Mouse (Mus musculus) heart, postnatal 25 days (tissue): ENCODE data around the gene 2610507B11Rik. TPM values are rescaled to one million over a fixed set of nuclear protein-coding genes. Genes with fewer than 3 reads are reported as not detected.

Experiments used
- DNase-seq: peaks from one replicate; pipeline ENCODE4 v3.0.0; 2022; ENCODE audit warnings: low spot score
- intact Hi-C: fragments of 180-260 bp; cut with DNase I; formaldehyde crosslinking; loops from one replicate; pipeline ENCODE4 v1.15.1; 2025
- total RNA-seq, 2 experiments: library from RNA; stranded (reverse); gene quantifications; 2 replicates each; pipeline ENCODE4 v1.2.3; 2021

The 2610507B11Rik gene
- total RNA-seq, 2 experiments from 2014 or later, result 190 to 210 TPM

- intact Hi-C loops, result no loop called here
- no peak for DNase-seq
These were observed 17.3 kb downstream of the 2610507B11Rik start for GRCm38 (mm10) chr11:78278853-78279252.

DNA sequence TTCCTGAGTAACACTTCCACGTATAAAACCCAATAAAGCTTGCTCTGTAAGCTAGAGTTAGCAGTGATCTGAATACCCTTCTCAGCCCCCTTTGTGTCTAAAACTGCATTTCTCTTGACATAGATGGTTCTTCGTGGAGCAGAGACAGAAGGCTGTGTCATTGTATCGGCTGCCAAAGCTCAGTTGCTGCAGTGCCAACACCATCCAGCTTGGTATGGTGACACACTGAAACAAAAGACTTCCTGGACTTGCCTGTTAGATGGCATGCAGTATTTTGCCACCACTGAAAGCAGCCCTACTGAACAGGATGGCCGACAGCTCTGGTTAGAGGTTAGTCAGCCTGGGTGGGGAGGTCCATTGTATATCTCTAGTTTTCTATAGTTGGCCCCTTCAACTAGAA, 18.0 kb downstream of the 2610507B11Rik start:
- DNase-seq, result no peak
- intact Hi-C loops, result no loop called here

DNA sequence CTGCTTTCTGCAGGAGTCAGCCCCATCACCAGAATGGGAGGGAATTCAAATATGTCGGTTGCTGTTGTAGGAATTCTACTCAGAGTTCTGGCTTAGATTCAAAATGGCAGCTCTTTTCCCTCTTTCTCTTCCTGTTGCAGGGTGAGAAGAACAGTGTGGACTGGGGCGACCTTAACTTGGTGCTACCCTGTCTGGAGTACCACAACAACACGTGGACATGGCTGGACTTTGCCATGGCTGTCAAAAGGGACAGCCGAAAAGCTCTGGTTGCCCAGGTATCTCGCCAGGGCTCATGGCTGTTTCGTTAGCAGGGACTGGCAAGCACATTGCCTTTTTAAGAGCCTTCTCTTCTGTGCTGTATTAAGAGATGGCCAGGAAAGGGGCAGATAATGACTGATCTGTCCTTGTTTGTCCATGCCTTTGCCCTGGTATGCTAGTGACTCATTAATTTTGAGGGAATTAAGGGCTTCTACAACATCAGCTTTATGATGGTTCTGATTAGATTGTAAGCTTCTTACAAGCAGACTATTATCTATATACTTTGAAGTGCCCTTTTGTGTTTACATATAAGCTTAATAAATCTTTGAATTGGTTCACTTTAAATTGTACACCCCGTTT, 27.7 kb downstream of the 2610507B11Rik start:
- intact Hi-C loops, result no loop called here
- DNase-seq, result no peak

DNA sequence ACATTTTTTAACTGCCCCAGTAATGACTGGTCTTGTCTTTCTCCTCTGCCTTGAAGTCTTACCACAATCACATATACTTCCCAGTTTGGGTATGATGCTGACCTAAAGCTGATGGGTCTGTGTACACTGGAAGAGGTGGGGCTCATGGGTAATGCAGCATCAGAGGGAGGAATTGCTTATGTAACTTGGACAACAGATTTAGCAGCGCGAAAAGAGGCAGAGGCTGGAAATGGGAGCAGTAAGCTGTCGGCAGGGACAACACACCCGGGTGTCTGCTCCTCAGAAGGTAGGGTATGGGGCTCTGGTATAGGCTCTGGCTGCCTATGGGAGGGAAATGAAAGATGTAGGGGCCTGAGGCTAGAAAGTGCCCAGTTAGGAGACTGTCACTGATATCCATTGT, 29.1 kb downstream of the 2610507B11Rik start, which contains the start of gene BC030499:
BC030499 (plus strand) TSS at position 188 of the 400 bp plus-strand sequence.
- DNase-seq, result no peak
- intact Hi-C loops, result no loop called here

- intact Hi-C loops, result no loop called here
- no peak for DNase-seq
These were observed 33.0 kb downstream of the 2610507B11Rik start for GRCm38 (mm10) chr11:78294585-78294984.

DNA sequence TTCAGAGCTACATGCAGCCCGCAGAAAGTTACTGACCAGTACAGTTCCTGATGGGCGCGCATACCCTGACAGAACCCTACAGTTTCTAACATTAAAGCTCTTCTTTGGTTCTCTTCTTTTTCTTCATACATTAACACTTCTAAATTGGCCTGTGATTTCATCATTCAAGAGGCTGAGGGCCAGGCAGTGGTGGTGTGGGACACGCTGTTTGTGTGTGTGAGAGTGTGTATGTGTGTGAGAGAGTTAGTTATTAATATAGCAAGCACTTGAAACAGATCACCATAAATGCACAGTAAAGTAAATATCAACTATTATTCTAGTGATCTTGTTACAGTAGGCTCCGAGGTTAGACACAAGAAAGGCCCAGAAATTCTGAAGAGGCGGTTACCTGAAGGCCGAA, 39.4 kb downstream of the 2610507B11Rik start:
- intact Hi-C loops, result no loop called here
- no peak for DNase-seq

- intact Hi-C loops, result no loop called here
These were observed 40.0 kb downstream of the 2610507B11Rik start, which contains the start of gene Spag5 for GRCm38 (mm10) chr11:78301357-78302084. Spag5 (plus strand) TSS chr11:78301529.

GRCm38 (mm10) chr11:78305272-78305671, 43.7 kb downstream of the 2610507B11Rik start:
- intact Hi-C loops, result no loop called here
- no peak for DNase-seq

More at GRCm38 (mm10) chr11:78301357-78302084, 40.0 kb downstream of the 2610507B11Rik start, which contains the start of gene Spag5:
- peak; percentile 78 for DNase-seq

DNA sequence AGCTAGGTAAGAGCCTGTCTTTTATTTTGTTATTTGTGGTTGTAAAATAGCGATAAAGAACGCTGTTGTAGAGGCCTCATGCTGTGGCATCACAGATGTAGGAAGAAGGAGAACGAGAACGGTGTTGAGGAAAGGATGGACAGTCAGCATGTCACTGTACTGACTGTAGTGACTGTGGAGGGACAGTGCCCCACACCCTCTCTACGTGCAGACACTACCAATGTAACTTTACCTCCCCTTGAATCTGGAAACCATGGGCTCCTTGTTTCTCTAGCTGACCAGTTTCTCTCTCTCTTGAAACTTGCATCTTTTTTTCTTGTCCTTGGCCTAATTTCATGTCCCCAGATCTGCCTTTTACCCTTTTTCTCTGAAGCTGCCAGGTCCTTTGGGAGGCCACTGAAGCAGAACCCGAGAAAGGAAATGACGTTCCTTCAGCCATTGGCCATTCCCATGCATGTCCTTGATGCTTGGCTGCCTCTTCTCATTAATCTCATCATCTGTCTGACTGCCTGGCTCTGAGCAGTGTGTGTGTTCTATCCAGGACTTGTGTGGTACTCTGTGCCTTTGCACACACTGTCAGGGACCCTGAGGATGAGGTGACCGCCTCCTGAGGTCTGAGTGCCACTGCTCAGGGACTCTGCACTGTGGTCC, 49.4 kb downstream of the 2610507B11Rik start:
- DNase-seq, result no peak
- intact Hi-C loops, result no loop called here

- DNase-seq, result no peak
- intact Hi-C loops, result no loop called here
These were observed 52.1 kb downstream of the 2610507B11Rik start for GRCm38 (mm10) chr11:78313662-78314061.

- DNase-seq, result no peak
- intact Hi-C loops, result no loop called here
These were observed 56.9 kb downstream of the 2610507B11Rik start for GRCm38 (mm10) chr11:78318411-78318810.

- DNase-seq, result no peak
- intact Hi-C loops, result no loop called here
These were observed 60.7 kb downstream of the 2610507B11Rik start for GRCm38 (mm10) chr11:78322076-78322831.

- intact Hi-C loops, result no loop called here
- DNase-seq, result peak; percentile 46
These were observed 61.3 kb downstream of the 2610507B11Rik start, which contains the start of gene Aldoc for GRCm38 (mm10) chr11:78322860-78323259. Aldoc (plus strand) TSS chr11:78322968.

DNA sequence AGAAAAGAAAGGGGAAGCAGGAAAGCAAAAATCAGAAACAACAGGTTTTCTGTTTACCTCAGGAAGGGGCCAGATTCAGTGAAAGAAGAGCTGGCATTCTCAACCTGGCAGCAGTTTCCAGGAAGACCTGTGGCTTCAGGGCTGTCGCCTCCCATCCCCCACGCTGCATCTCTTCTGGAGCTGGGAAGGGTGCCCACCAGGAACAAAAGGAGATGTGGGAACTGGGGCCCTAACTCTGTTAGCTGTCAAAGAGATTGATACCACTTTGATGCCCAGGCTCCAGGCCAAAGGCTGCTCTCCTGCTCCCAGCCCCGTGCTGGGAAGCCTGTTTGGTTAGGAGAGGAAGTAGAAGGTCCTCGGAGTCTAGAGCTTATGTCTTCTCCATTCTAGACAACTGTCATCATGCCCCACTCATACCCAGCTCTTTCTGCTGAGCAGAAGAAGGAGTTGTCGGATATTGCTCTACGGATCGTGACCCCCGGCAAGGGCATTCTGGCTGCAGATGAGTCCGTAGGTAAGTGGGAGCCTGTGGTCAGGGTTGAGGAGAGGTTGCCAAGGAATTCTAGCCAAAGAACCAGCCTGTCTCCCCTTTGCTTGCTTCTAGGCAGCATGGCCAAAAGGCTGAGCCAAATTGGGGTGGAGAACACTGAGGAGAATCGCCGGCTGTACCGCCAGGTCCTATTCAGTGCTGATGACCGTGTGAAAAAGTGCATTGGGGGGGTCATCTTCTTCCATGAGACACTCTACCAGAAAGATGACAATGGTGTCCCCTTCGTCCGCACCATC, 62.6 kb downstream of the 2610507B11Rik start:
- no peak for DNase-seq
- intact Hi-C loops, result no loop called here

DNA sequence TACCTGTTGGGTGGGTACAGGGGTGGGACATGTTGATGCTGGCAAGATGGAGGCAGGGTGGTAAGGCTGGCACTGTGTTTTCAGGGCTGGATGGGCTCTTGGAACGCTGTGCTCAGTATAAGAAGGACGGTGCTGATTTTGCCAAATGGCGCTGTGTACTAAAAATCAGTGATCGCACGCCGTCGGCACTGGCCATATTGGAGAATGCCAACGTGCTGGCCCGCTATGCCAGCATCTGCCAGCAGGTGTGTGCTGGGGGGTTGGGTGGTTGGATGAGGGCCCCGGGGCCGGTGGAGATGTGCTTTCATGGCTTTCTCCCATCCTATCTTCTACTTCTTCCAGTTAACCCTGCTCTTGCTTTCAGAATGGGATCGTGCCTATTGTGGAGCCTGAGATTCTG, 63.4 kb downstream of the 2610507B11Rik start:
- intact Hi-C loops, result no loop called here
- DNase-seq, result no peak

DNA sequence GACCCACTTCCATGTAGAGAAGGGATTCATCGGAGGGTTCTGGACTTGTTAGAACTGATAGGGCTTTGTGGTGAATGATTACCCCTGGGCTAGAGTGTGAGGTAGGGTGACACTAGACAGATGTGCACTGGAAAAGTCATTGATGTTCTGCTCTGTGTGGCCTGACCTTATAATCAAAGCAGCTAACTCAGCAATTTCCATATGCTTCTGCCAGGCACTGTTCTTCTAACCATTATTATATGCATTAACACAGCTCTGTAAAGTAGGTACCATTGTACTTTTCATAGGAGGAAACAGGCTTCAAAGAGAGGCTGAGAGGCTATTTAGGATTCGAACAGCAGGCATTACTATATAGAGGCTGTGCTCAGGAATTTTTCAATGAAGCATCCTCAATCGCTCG, 65.7 kb downstream of the 2610507B11Rik start:
- DNase-seq, result no peak
- intact Hi-C loops, result no loop called here

DNA sequence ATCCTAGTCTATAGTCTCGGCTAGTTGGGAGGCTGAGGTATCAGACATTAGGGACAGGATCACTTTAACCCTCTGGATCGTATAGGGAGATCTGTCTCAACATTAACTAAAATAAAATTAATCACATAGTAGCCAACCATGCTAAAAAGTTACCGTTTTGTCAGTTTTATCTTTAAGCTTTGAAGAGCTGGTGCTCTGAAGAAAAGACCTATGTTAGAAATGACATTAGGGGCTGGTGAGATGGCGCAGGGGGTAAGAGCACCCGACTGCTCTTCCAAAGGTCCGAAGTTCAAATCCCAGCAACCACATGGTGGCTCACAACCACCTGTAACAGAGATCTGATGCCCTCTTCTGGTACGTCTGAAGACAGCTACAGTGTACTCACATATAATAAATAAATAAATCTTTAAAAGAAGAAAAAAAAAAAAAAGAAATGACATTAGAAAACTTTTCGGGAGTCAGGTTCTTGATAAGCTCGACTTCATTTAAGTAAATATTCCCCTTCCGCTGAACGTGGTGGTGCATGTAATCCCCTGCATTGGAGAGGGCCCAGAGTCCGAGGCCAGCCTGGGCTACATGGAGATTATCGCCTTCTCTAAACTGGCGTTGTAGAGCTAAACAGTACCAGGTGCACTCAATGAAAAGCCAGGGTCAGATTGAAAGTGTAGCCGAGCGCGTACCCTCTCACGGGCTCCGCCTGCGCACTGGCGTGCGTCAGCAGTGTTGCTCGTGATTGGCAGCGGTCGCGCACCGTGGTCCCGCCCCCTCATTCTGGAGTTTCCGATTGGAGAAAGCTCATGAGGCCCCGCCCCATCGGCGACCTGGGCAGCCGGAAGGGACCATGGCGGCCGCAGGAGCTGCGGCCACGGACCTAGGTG, 66.3 kb downstream of the 2610507B11Rik start, which contains the start of gene Pigs:
Pigs (plus strand) TSS at position 782 of the 878 bp plus-strand sequence.
- DNase-seq, result peak; percentile 93
- intact Hi-C loops, result no loop called here

- DNase-seq, result no peak
- intact Hi-C loops, result no loop called here
These were observed 67.0 kb downstream of the 2610507B11Rik start for GRCm38 (mm10) chr11:78328512-78329056.
